Mouse (Mus musculus): ENCODE measurements at regions not wholly inside any gene's neighbourhood (a gene's known extent, or its start where the extent isn't known, plus 50 kb on each side); places are given as distances from the start of the nearest gene placed in this dataset.

- TF ChIP-seq CTCF (IDR thresholded peaks at IDR 0.05; ENCODE audit: low read depth, low read length): no peak
- TF ChIP-seq POLR2A (IDR thresholded peaks at IDR 0.05; ENCODE audit: insufficient read depth, low read length): no peak
- TF ChIP-seq EP300 (IDR thresholded peaks at IDR 0.05; ENCODE audit: insufficient read depth, low read depth, low read length): no peak
Measured at GRCm38 (mm10) chr9:115845091-115845490, 64.2 kb upstream of the Gadl1 start.

All from ES-Bruce4 (cell line).